Mouse (Mus musculus) lung, postnatal 0 days (tissue): ENCODE measurements around the gene Pcsk5.

Source experiments
- CTCF ChIP-seq: IDR thresholded peaks from 2 replicates; pipeline ENCODE4 v1.5.1; 2016; ENCODE audit warnings: antibody characterized with exemption, mild to moderate bottlenecking
- EP300 ChIP-seq: IDR thresholded peaks from 2 replicates; pipeline ENCODE4 v1.6.1; 2016; ENCODE audit warnings: antibody characterized with exemption, mild to moderate bottlenecking, control low read depth

DNA sequence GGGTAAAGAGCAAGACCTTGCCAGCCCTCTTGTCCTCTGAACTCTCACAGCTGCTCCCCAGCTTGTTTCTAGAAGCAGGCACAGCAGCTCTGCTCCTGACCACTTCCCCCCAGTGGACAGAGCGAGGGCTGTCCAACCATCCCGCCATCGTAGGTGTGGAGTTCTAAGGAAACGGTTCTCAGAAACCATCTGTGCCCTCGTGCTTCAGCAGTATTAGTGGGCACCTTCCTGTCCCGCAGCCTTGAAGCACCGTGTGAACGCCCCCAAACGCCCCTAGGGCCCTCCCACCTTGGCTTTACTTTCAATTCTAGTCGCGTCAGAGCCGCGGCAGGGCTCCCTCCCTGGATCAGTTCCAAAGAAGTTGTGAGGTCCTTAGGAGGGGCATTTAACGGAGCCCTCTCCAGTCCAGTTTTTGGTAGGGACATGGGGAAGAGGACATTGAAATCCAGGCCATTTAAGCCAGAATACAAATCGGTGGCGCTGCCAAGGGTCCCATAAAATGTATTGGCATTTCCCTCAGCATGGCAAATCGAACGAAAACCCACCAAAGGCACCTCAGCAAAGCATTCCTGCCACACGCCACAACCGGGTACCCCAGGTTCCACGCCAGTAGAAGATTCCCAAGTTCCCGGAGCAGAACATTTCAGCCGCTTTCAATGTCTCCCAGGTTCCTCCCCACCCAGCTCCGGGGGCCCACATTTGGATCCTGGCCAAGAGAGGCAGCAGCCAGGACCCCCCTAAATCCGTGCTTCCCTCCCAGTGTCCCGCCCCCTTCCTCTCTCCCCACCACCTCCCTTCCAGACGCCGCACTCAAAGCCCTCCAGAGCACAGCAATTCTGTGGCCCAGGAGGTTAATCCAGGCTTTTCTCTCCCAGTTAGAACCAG is 1.5 kb downstream of the Pcsk5 start:
- peak; percentile 64 for TF ChIP-seq CTCF
- no peak for TF ChIP-seq EP300
